Mouse (Mus musculus): ENCODE measurements around the gene Nfia. TPM values are rescaled to one million over a fixed set of nuclear protein-coding genes. Genes with fewer than 3 reads are reported as not detected.

Nfia gene
- polyA plus RNA-seq, 1 experiment, result 53.0 TPM

GRCm38 (mm10) chr4:97774446-97774950 lies 2.0 kb downstream of the Nfia start:
- Histone ChIP-seq H3K27ac (ENCODE audit: insufficient read depth, low read length) (peak overlapping the region; percentile 77), H3K4me1 (ENCODE audit: control insufficient read depth, insufficient read depth, low read length) (peaks cover 2% of the 10 kb centered on the region; the same call in 1 of the 2 replicates), H3K4me3 (ENCODE audit: insufficient read depth, low read length) (no peak overlapping the region)
- no peak for TF ChIP-seq CTCF (IDR thresholded peaks at IDR 0.05; ENCODE audit: borderline replicate concordance, insufficient read depth, low read length)
- TF ChIP-seq POLR2A (IDR thresholded peaks at IDR 0.05; ENCODE audit: low read depth, low read length), result no peak

GRCm38 (mm10) chr4:97775059-97775458 lies 2.5 kb downstream of the Nfia start:
- Histone ChIP-seq H3K4me1 (ENCODE audit: control insufficient read depth, insufficient read depth, low read length) (peaks cover 2% of the 10 kb centered on the region; the same call in 1 of the 2 replicates), H3K27ac (ENCODE audit: insufficient read depth, low read length) (peak overlapping the region; percentile 95), H3K4me3 (ENCODE audit: insufficient read depth, low read length) (peak overlapping the region; percentile 45; the same call in 1 of the 2 replicates)
- TF ChIP-seq CTCF (IDR thresholded peaks at IDR 0.05; ENCODE audit: borderline replicate concordance, insufficient read depth, low read length) (no peak), POLR2A (IDR thresholded peaks at IDR 0.05; ENCODE audit: low read depth, low read length) (peak; percentile 29; the same call in 1 of the 2 replicates)

GRCm38 (mm10) chr4:97775494-97776265 lies 3.1 kb downstream of the Nfia start:
- no peak for TF ChIP-seq CTCF (IDR thresholded peaks at IDR 0.05; ENCODE audit: borderline replicate concordance, insufficient read depth, low read length)
- TF ChIP-seq POLR2A (IDR thresholded peaks at IDR 0.05; ENCODE audit: low read depth, low read length), result no peak
- H3K4me3 ChIP-seq (ENCODE audit: insufficient read depth, low read length), result peak overlapping the region; percentile 45
- H3K27ac ChIP-seq (ENCODE audit: insufficient read depth, low read length), result peak overlapping the region; percentile 95
- peaks cover 2% of the 10 kb centered on the region; the same call in 1 of the 2 replicates for H3K4me1 ChIP-seq (ENCODE audit: control insufficient read depth, insufficient read depth, low read length)

- peaks cover 2% of the 10 kb centered on the region; the same call in 1 of the 2 replicates for H3K4me1 ChIP-seq (ENCODE audit: control insufficient read depth, insufficient read depth, low read length)
- no peak for TF ChIP-seq CTCF (IDR thresholded peaks at IDR 0.05; ENCODE audit: borderline replicate concordance, insufficient read depth, low read length)
- TF ChIP-seq POLR2A (IDR thresholded peaks at IDR 0.05; ENCODE audit: low read depth, low read length), result no peak
- H3K4me3 ChIP-seq (ENCODE audit: insufficient read depth, low read length), result peak overlapping the region; percentile 45
- H3K27ac ChIP-seq (ENCODE audit: insufficient read depth, low read length), result peak overlapping the region; percentile 95
These were observed 4.0 kb downstream of the Nfia start for GRCm38 (mm10) chr4:97776388-97777080.

GRCm38 (mm10) chr4:97777081-97777705 lies 4.7 kb downstream of the Nfia start:
- no peak for TF ChIP-seq CTCF (IDR thresholded peaks at IDR 0.05; ENCODE audit: borderline replicate concordance, insufficient read depth, low read length)
- no peak for TF ChIP-seq POLR2A (IDR thresholded peaks at IDR 0.05; ENCODE audit: low read depth, low read length)
- H3K4me3 ChIP-seq (ENCODE audit: insufficient read depth, low read length), result peak overlapping the region; percentile 95
- peak overlapping the region; percentile 95 for H3K27ac ChIP-seq (ENCODE audit: insufficient read depth, low read length)
- H3K4me1 ChIP-seq (ENCODE audit: control insufficient read depth, insufficient read depth, low read length), result peaks cover 2% of the 10 kb centered on the region; the same call in 1 of the 2 replicates

- TF ChIP-seq CTCF (IDR thresholded peaks at IDR 0.05; ENCODE audit: borderline replicate concordance, insufficient read depth, low read length), result no peak
- peak; percentile 43; the same call in 1 of the 2 replicates for TF ChIP-seq POLR2A (IDR thresholded peaks at IDR 0.05; ENCODE audit: low read depth, low read length)
- peak within 1 kb of the TSS; percentile 95 for H3K27ac ChIP-seq (ENCODE audit: insufficient read depth, low read length)
- peaks cover 2% of the 10 kb centered on the region; the same call in 1 of the 2 replicates for H3K4me1 ChIP-seq (ENCODE audit: control insufficient read depth, insufficient read depth, low read length)
- peak within 1 kb of the TSS; percentile 95 for H3K4me3 ChIP-seq (ENCODE audit: insufficient read depth, low read length)
These were observed 5.2 kb downstream of the Nfia start, which contains the start of gene E130114P18Rik for GRCm38 (mm10) chr4:97777706-97778176. Gene E130114P18Rik, minus strand, starts transcription at chr4:97778078.

- peaks cover 2% of the 10 kb centered on the region; the same call in 1 of the 2 replicates for H3K4me1 ChIP-seq (ENCODE audit: control insufficient read depth, insufficient read depth, low read length)
- TF ChIP-seq CTCF (IDR thresholded peaks at IDR 0.05; ENCODE audit: borderline replicate concordance, insufficient read depth, low read length), result no peak
- TF ChIP-seq POLR2A (IDR thresholded peaks at IDR 0.05; ENCODE audit: low read depth, low read length), result no peak
- peak overlapping the region; percentile 75 for H3K27ac ChIP-seq (ENCODE audit: insufficient read depth, low read length)
- peak overlapping the region; percentile 95 for H3K4me3 ChIP-seq (ENCODE audit: insufficient read depth, low read length)
These were observed 5.9 kb downstream of the Nfia start for GRCm38 (mm10) chr4:97778211-97779002.

GRCm38 (mm10) chr4:97779003-97779930 lies 6.7 kb downstream of the Nfia start:
- H3K27ac ChIP-seq (ENCODE audit: insufficient read depth, low read length), result peak overlapping the region; percentile 75
- TF ChIP-seq POLR2A (IDR thresholded peaks at IDR 0.05; ENCODE audit: low read depth, low read length), result no peak
- no peak for TF ChIP-seq CTCF (IDR thresholded peaks at IDR 0.05; ENCODE audit: borderline replicate concordance, insufficient read depth, low read length)

More at GRCm38 (mm10) chr4:97779003-97779930, 6.7 kb downstream of the Nfia start:
- peaks cover 2% of the 10 kb centered on the region; the same call in 1 of the 2 replicates for H3K4me1 ChIP-seq (ENCODE audit: control insufficient read depth, insufficient read depth, low read length)
- H3K4me3 ChIP-seq (ENCODE audit: insufficient read depth, low read length), result peak overlapping the region; percentile 95

All from embryonic fibroblast, embryonic 13.5 days (primary cell).